Mouse (Mus musculus) small intestine, adult 2 months (tissue): Measurements from ENCODE around the gene Txn2.

Source experiments
- CTCF ChIP-seq: fragments of 200-500 bp; IDR thresholded peaks from 2 replicates; pipeline ENCODE4 v1.5.1; 2012; ENCODE audit warnings: low read depth, mild to moderate bottlenecking, control low read depth, inconsistent platforms, low read length, moderate library complexity, mixed read lengths; ENCODE audit not compliant: insufficient replicate concordance, insufficient read length; ENCODE audit errors: extremely low read depth
- POLR2A ChIP-seq: fragments of 200-500 bp; IDR thresholded peaks from 2 replicates; pipeline ENCODE4 v1.6.1; 2012; ENCODE audit warnings: low read depth, mild to moderate bottlenecking, control low read depth, inconsistent platforms, low read length, moderate library complexity

GRCm38 (mm10) chr15:77922710-77923109 lies 6.1 kb downstream of the Txn2 start:
- no peak for TF ChIP-seq POLR2A
- no peak for TF ChIP-seq CTCF
